Mouse (Mus musculus) lung, postnatal 10 days (tissue): ENCODE measurements around the gene Togaram2.

ENCODE experiments used
- DNase-seq: peaks from one replicate; pipeline ENCODE4 v3.0.0; 2021

Gene Togaram2

DNA sequence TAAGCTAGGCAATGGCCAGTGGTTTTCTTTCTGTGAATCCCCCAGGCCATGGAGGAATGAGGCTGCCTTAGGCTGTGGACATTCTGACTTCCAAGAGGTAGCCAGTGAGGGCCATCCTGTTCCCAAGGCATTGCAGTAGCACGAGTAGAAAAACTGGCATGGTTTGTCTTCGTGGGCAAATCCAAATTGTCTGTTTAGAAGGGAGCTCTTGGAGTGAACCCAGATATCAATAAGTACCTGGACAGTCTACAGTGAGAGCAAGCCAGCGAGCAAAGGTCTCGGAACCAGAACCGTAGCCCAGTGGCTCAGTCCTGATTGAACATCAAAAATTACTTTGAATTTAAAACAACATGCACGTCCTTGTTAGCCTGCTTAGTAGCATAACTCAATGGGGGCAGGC is 10.2 kb downstream of the Togaram2 start:
- no peak for DNase-seq

DNA sequence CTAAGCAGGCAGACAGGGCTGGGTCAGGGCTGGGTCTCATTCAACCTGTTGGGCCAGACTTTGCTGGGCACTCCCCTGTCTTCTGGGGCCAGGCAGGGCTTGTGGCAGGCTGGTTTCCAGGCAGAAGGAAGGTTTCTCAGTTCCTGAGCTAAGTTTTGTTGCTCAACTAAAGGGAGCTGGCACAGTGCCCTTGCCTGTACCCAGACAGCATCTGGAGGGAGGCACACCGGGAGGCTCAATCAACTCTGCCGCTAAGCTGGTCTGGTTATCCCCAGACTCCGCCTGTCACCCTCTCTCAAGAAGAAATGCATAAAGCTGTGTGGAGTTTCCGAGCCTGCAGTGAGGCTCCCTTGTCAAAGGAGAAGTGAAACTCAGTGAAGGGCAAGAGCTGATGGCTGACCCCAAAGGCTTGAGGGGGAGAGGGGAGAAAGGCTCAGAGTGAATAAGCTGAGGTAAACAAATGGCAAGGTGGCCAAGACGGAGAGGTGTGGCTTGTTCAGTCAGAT is 11.1 kb downstream of the Togaram2 start:
- peak; percentile 51 for DNase-seq

DNA sequence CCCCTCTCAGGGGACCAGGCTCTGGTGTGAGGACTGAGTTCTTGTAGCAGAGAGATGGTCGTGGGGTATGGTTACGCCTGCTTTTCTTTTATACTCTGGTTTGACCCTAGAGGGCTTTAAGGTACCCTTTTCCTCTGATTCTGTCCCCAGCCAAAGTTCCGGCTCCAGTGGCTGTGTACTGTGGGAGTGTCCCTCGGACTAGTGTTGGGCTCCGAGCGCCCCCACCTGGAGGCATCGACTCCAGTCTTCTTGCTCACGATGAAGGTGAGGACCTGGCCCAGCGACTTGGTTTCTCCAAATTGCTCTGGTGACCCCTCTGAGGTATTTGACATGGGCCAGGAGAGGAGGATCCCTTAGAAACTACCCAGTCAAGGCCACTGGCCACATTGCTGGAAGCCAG is 14.4 kb downstream of the Togaram2 start:
- DNase-seq = no peak

- DNase-seq = peak; percentile 85
These were observed 16.8 kb downstream of the Togaram2 start for GRCm38 (mm10) chr17:71689903-71690302.

- peak; percentile 50 for DNase-seq
These were observed 18.4 kb downstream of the Togaram2 start for GRCm38 (mm10) chr17:71691361-71691875.

GRCm38 (mm10) chr17:71693313-71693712 is 20.3 kb downstream of the Togaram2 start:
- DNase-seq = peak; percentile 61

DNA sequence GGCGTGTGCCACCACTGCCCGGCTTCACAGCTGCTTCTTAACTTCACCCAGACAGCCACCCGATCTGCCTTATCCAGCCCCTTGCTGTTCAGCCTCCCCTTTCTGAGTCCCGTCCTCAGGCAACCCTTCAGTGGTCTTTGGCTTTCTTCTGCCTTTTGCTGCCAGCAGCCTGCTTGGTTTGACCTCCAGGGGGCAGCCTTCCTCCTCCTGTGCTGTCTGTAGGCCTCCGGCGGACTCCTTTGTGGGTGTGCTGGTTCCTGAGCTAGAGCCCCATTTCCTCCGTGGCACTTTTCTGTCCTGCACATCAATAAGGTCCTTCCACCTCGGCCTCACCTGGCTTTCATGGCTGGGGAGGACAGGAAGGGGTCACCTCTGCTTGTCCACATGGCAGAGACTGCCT is 20.7 kb downstream of the Togaram2 start:
- peak; percentile 29 for DNase-seq

- DNase-seq = no peak
These were observed 22.1 kb downstream of the Togaram2 start for GRCm38 (mm10) chr17:71695151-71695550.

GRCm38 (mm10) chr17:71695716-71696315 is 22.8 kb downstream of the Togaram2 start:
- no peak for DNase-seq

DNA sequence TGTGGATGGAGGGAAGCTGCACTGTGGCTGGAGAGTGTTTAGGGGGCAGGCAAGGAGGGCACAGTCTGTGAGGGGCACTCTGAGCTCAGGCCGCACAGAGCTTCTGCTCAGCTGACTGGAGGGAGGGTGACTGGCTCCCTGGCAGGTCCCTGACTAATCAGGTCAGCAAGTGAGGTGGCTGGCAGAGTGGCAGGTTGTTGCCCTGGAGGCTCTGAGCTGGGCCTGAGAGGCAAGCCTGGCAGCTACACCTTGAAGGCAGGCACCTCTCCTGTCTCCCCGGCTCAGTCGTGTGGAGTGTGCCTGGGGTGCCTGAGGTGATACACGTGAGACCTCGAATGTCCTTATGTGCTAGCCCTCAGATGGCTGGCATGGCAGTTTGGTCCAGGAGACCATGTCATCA is 23.3 kb downstream of the Togaram2 start:
- DNase-seq = no peak

- peak; percentile 53 for DNase-seq
These were observed 25.0 kb downstream of the Togaram2 start for GRCm38 (mm10) chr17:71697896-71698618.

- DNase-seq = no peak
These were observed 25.5 kb downstream of the Togaram2 start for GRCm38 (mm10) chr17:71698619-71698956.

GRCm38 (mm10) chr17:71705113-71705512 is 32.1 kb downstream of the Togaram2 start:
- DNase-seq = no peak

- peak; percentile 28 for DNase-seq
These were observed 32.8 kb downstream of the Togaram2 start for GRCm38 (mm10) chr17:71705550-71706480.

GRCm38 (mm10) chr17:71707715-71708114 is 34.7 kb downstream of the Togaram2 start:
- DNase-seq = no peak

GRCm38 (mm10) chr17:71712279-71712678 is 39.2 kb downstream of the Togaram2 start:
- peak; percentile 72 for DNase-seq

- no peak for DNase-seq
These were observed 42.0 kb downstream of the Togaram2 start for GRCm38 (mm10) chr17:71715034-71715433.

GRCm38 (mm10) chr17:71717881-71718625 is 45.0 kb downstream of the Togaram2 start:
- no peak for DNase-seq

- DNase-seq = no peak
These were observed 47.4 kb downstream of the Togaram2 start for GRCm38 (mm10) chr17:71720434-71720833.

DNA sequence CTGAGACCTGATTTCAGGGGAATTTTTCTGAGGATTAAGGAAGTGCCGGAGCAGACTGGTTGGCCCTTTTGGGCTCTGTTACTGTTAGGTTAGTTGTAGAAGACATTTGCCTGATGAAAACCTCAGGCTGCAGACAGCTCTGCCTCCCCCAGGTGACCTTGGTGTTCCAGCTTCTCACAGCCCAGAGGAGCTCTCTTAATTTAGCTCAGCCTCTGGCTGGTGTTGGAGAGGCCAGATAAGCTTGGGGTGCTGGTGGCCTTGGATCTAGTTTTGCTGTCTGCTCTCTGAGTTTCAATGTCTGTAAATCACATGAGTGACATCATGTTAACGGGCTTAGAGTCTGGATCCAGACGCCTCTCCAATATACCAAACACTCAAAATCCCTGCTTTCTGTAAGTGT is 48.0 kb downstream of the Togaram2 start:
- DNase-seq = no peak

DNA sequence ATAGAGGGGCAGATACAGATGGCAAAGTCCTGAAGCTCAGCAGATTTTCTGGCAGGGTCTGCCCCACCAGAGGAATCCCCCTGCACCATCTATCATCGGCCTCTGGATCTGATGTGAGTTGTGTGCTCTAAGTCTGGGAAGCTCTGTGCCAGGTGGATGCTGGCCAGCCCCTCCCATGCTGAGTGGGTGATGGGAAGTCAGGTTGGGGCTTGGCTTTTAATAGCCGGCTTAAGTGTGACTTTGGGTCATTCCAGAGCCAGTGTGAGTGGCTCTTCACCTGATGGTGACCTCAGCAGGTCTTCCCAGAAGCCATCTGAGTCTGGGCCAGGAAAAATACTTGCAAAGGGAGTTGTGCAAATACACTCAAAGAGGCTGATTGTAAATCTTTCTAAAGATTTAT is 57.6 kb downstream of the Togaram2 start:
- DNase-seq = peak; percentile 82

GRCm38 (mm10) chr17:71736442-71736841 is 63.4 kb downstream of the Togaram2 start:
- no peak for DNase-seq
